Mouse (Mus musculus): ENCODE results near the gene Tcp10a. TPM values are rescaled to one million over a fixed set of nuclear protein-coding genes. Genes with fewer than 3 reads are reported as not detected.
"Not testable (repeated sequence)": the region's sequence is repeated elsewhere in the genome, so short reads cannot be mapped to it uniquely, and the experiment has no call there.

The Tcp10a gene
- polyA plus RNA-seq, 1 experiment from 2014 or later, result not detected

- not testable (repeated sequence) for H3K27ac ChIP-seq (replicated peaks); H3K4me1 ChIP-seq (replicated peaks); H3K4me3 ChIP-seq; H3K36me3 ChIP-seq; H3K9me3 ChIP-seq; H3K27me3 ChIP-seq; H3K4me2 ChIP-seq; H3K9ac ChIP-seq; ATAC-seq (ENCODE audit: low FRiP score, low read depth)
- WGBS, result 72% methylated on average over 4 of the region's 5 CpGs
These were observed 8.3 kb downstream of the Tcp10a start for GRCm38 (mm10) chr17:7332745-7333144.

- H3K27ac ChIP-seq (replicated peaks); H3K9me3 ChIP-seq; H3K9ac ChIP-seq; H3K27me3 ChIP-seq; H3K4me3 ChIP-seq; H3K4me2 ChIP-seq; H3K4me1 ChIP-seq (replicated peaks); ATAC-seq (ENCODE audit: low FRiP score, low read depth); H3K36me3 ChIP-seq: not testable (repeated sequence)
- 75% methylated on average over 7 of the region's 9 CpGs for WGBS
These were observed 12.9 kb downstream of the Tcp10a start for GRCm38 (mm10) chr17:7337381-7337780.

GRCm38 (mm10) chr17:7348765-7349164, 24.3 kb downstream of the Tcp10a start:
- not testable (repeated sequence) for H3K4me2 ChIP-seq; ATAC-seq (ENCODE audit: low FRiP score, low read depth); H3K27ac ChIP-seq (replicated peaks); H3K9ac ChIP-seq; H3K4me3 ChIP-seq; H3K36me3 ChIP-seq; H3K4me1 ChIP-seq (replicated peaks); H3K9me3 ChIP-seq; H3K27me3 ChIP-seq
- 63% methylated on average over 2 of the region's 3 CpGs for WGBS

GRCm38 (mm10) chr17:7352596-7352995, 28.1 kb downstream of the Tcp10a start, which contains the start of gene Ttll2:
TSS of gene Ttll2 (minus strand) at chr17:7352696.
- not testable (repeated sequence) for H3K9ac ChIP-seq; H3K36me3 ChIP-seq; H3K4me2 ChIP-seq; H3K27me3 ChIP-seq; H3K9me3 ChIP-seq; ATAC-seq (ENCODE audit: low FRiP score, low read depth); H3K4me1 ChIP-seq (replicated peaks); H3K4me3 ChIP-seq; H3K27ac ChIP-seq (replicated peaks)
- 79% methylated on average over 1 of the region's 1 CpGs for WGBS

GRCm38 (mm10) chr17:7359806-7360205, 35.4 kb downstream of the Tcp10a start:
- H3K9me3 ChIP-seq; H3K27me3 ChIP-seq; H3K4me2 ChIP-seq; H3K9ac ChIP-seq; H3K36me3 ChIP-seq; H3K27ac ChIP-seq (replicated peaks); H3K4me1 ChIP-seq (replicated peaks); H3K4me3 ChIP-seq: not testable (repeated sequence)
- 68% methylated on average over 4 of the region's 4 CpGs for WGBS
- ATAC-seq (ENCODE audit: low FRiP score, low read depth), result peak; percentile 39; the same call in 1 of the 2 replicates

- H3K27ac ChIP-seq (replicated peaks); ATAC-seq (ENCODE audit: low FRiP score, low read depth); H3K4me1 ChIP-seq (replicated peaks); H3K9me3 ChIP-seq; H3K4me2 ChIP-seq; H3K9ac ChIP-seq; H3K27me3 ChIP-seq; H3K36me3 ChIP-seq; H3K4me3 ChIP-seq: not testable (repeated sequence)
- 72% methylated on average over 8 of the region's 9 CpGs for WGBS
These were observed 36.5 kb downstream of the Tcp10a start for GRCm38 (mm10) chr17:7360749-7361465.

- H3K36me3 ChIP-seq; H3K4me1 ChIP-seq (replicated peaks); H3K9me3 ChIP-seq; H3K27ac ChIP-seq (replicated peaks); H3K27me3 ChIP-seq; H3K4me2 ChIP-seq; ATAC-seq (ENCODE audit: low FRiP score, low read depth); H3K9ac ChIP-seq; H3K4me3 ChIP-seq: not testable (repeated sequence)
- no CpG with 5 or more reads among the region's 3 CpGs for WGBS
These were observed 41.2 kb downstream of the Tcp10a start for GRCm38 (mm10) chr17:7365615-7366014.

- WGBS, result no CpG with 5 or more reads among the region's 1 CpGs
- not testable (repeated sequence) for ATAC-seq (ENCODE audit: low FRiP score, low read depth)
These were observed 41.8 kb downstream of the Tcp10a start for GRCm38 (mm10) chr17:7366265-7366664.

GRCm38 (mm10) chr17:7366676-7367374, 42.4 kb downstream of the Tcp10a start:
- not testable (repeated sequence) for H3K9ac ChIP-seq; H3K36me3 ChIP-seq; H3K4me3 ChIP-seq; H3K4me2 ChIP-seq; H3K4me1 ChIP-seq (replicated peaks); H3K9me3 ChIP-seq; H3K27ac ChIP-seq (replicated peaks); H3K27me3 ChIP-seq
- whole genome bisulfite sequencing, result 15% methylated on average over 4 of the region's 7 CpGs
- ATAC-seq (ENCODE audit: low FRiP score, low read depth), result peak; percentile 90

More at GRCm38 (mm10) chr17:7366265-7366664, 41.8 kb downstream of the Tcp10a start:
- not testable (repeated sequence) for H3K27me3 ChIP-seq; H3K9ac ChIP-seq; H3K4me2 ChIP-seq; H3K4me1 ChIP-seq (replicated peaks); H3K9me3 ChIP-seq; H3K27ac ChIP-seq (replicated peaks); H3K36me3 ChIP-seq; H3K4me3 ChIP-seq

- H3K9me3 ChIP-seq, H3K36me3 ChIP-seq: not testable (repeated sequence)
These were observed 45.0 kb downstream of the Tcp10a start for GRCm38 (mm10) chr17:7369401-7369800.

GRCm38 (mm10) chr17:7371879-7372278, 47.4 kb downstream of the Tcp10a start, which contains the start of gene Gm49630:
TSS of gene Gm49630 (minus strand) at chr17:7371979.
- H3K4me1 ChIP-seq (replicated peaks); ATAC-seq (ENCODE audit: low FRiP score, low read depth); H3K27ac ChIP-seq (replicated peaks); H3K4me2 ChIP-seq; H3K36me3 ChIP-seq; H3K9me3 ChIP-seq; H3K4me3 ChIP-seq; H3K9ac ChIP-seq; H3K27me3 ChIP-seq: not testable (repeated sequence)
- WGBS, result 73% methylated on average over 3 of the region's 5 CpGs

More at GRCm38 (mm10) chr17:7369401-7369800, 45.0 kb downstream of the Tcp10a start:
- WGBS, result 70% methylated on average over 6 of the region's 6 CpGs
- H3K4me1 ChIP-seq (replicated peaks); ATAC-seq (ENCODE audit: low FRiP score, low read depth); H3K9ac ChIP-seq; H3K27ac ChIP-seq (replicated peaks); H3K27me3 ChIP-seq; H3K4me2 ChIP-seq; H3K4me3 ChIP-seq: not testable (repeated sequence)

- ATAC-seq (ENCODE audit: low FRiP score, low read depth), result peak; percentile 60; the same call in 1 of the 2 replicates
- H3K4me3 ChIP-seq; H3K9ac ChIP-seq; H3K27ac ChIP-seq (replicated peaks); H3K9me3 ChIP-seq; H3K4me1 ChIP-seq (replicated peaks); H3K36me3 ChIP-seq; H3K4me2 ChIP-seq; H3K27me3 ChIP-seq: not testable (repeated sequence)
- WGBS, result 100% methylated on average over 1 of the region's 3 CpGs
These were observed 52.7 kb downstream of the Tcp10a start for GRCm38 (mm10) chr17:7376951-7377700.

All from hindbrain, embryonic 15.5 days (tissue).